Mouse (Mus musculus): Measurements from ENCODE around the gene Map2. TPM values are rescaled to one million over a fixed set of nuclear protein-coding genes. Genes with fewer than 3 reads are reported as not detected.

The Map2 gene
- polyA plus RNA-seq (2012; rRNA removed): 0.86 and 0.96 TPM in 2 replicates

GRCm38 (mm10) chr1:66175041-66175665, at the start of gene Map2:
Gene Map2 (plus strand): TSS chr1:66175273.

GRCm38 (mm10) chr1:66467821-66468703, 293.0 kb downstream of the Map2 start, which contains the start of gene Unc80:
Gene Unc80 (plus strand): TSS chr1:66468367.

Other genes with a start within 250 kb of the Map2 start
- gene Crygf, start 248.8 kb upstream of the Map2 start, polyA plus RNA-seq (2012; rRNA removed): 0.10 TPM in 1 of 2 replicates, not detected in the other

Measured in liver, embryonic 14 days (tissue).